Mouse (Mus musculus): ENCODE results near the gene Ano6. TPM values are rescaled to one million over a fixed set of nuclear protein-coding genes. Genes with fewer than 3 reads are reported as not detected.

The Ano6 gene
- total RNA-seq, 2 experiments from 2014 or later: 26.7 TPM

- DNase-seq: no peak
Observed at GRCm38 (mm10) chr15:95768703-95769102, 21.9 kb upstream of the Ano6 start.

DNA sequence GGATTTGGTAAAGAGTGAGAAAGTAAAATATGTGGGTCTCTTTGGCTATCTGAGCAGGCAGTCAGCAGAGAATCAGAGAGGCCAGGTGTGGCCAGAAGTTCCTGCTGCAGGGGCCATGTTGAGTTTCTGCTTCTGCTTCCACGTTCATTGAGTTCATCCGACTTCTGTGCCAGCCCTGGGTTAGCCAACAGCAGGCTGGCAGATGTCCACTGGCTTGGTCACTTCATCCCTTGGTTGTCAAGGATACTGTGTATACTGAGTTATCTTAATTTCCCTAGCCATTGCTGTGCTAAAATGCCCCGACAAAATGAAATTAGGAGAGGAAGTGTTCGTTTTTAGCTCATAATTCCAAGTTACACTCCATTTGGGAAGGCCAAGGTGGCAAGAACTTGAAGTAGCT is 21.1 kb upstream of the Ano6 start:
- no peak for DNase-seq

DNA sequence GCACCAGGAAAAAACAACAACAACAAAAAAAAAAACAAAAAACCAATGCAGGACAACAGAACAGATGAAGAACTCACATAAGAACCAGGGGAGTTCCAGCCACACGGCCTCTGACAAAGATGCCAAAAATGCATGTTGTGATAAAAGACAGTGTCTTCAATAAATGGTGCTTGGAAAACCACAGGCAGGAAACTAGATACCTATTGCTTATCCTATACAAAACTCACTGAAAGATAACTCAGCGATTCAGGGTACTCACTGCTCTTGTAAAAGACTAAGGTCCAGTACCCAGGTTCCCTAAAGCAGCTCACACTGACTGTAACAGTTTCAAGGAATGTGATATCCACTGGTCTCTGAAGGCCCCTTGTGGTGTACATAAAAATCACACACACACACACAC is 20.3 kb upstream of the Ano6 start:
- DNase-seq: no peak

DNA sequence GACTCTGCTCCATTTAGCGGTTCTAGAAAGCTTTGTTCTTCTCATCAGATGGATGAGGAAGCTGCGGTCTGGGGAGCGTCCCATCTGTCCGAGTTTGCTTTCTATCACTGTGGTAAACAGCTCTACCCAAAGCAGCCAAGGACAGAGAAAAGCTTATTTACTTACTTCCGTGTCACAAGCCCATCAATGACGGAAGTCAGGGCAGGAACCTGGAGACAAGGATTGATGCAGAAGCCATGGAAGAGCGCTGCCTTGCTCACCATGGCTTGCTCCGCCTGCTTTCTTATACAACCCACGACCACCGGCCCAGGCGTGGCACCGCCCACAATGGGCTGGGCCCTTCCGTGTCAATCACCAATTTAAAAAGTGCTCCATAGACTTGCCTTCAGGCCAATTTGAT is 18.3 kb upstream of the Ano6 start:
- DNase-seq: peak in 1 of 2 experiments; percentile 11

GRCm38 (mm10) chr15:95772861-95773836 is 17.5 kb upstream of the Ano6 start:
- peak; percentile 30 to 36 for DNase-seq

DNA sequence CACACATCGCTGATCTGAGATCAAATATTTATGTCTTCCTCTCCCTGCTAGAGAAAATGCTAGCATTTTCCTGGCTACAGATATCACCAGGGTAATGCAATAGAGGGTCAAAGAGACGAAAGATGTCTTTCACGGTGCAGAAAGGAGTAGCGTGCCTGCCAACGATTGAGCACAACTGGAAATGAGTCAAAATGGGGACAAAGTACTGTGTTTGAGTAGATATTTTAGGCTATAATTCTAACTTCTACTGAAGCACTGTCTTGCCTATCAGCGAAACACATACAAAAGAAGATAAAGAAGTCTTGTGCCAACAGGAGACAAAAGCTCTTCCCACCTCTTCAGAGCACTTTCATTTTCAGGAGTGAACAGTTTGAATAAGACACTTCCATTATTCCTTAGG is 16.4 kb upstream of the Ano6 start:
- no peak for DNase-seq

DNA sequence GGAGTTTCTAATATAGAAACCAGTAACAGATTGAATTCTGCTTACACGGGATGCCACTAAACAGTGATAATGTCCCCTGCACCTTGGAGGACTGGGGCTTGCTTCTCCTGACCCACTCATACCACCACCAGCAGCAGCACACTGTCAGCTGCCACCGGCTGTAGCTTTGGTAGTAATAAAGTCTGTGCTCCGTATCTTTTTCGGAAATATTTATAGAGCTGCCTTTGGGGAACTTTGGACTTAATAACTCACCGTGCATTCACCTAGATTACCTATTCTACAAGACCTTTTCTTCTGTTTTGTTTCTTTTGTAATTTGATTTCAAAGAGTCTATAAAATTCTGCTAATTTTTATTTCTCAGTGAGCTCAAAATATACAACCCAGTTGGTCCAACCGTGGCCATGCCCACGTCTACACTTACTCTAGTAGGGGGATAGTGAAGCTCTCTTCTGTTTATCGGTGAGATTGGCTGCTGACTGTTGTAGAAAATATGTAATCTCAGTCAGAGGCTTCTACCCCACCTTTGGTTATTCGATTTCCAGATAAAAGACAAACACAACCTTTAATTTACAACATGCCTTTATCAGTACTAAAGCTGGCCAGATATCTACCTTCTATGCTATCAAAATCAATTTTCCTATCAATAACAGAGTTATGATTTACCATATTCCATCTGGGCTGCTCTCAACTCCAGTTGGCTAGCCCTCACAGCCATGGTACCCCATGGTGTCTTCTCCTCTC is 15.8 kb upstream of the Ano6 start:
- no peak for DNase-seq

DNA sequence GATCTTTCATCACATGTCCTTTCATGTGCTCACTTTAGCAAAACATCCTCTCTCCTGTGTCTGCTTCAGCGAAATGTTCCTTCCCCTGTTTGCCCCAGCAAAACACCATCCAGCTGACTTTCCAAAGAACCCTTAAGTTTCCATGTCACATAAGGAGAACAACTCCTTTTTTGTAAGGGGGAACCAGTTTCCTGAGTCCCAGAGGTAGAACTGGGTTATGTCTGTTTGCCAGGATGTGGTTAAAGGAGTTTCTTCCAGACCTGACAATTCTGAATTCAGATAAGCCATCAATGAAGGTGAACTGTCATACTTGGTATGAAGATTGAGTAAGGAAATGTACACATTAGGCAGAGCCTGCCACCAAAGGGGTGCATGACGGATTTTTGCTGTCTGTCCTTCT is 12.9 kb upstream of the Ano6 start:
- no peak for DNase-seq

DNA sequence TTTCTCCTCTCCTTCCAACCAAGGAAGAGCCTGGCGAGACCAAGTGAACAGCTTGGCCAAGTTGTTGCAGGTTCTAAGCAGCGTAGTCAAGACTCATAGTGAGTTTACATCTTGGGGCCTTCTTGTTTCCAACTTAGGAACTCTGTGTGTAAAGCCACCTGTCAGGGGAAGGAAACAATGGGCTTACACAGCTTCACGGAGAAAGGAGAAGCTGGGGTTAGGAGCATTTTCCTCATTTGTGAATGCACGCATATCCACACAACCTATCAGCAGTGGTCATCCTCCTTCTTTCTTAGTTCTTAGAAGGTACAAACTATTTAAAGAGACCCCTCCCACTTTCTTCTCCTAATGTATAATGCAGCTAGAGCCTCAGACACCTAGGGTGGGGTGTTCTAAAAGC is 11.9 kb upstream of the Ano6 start:
- DNase-seq: no peak

DNA sequence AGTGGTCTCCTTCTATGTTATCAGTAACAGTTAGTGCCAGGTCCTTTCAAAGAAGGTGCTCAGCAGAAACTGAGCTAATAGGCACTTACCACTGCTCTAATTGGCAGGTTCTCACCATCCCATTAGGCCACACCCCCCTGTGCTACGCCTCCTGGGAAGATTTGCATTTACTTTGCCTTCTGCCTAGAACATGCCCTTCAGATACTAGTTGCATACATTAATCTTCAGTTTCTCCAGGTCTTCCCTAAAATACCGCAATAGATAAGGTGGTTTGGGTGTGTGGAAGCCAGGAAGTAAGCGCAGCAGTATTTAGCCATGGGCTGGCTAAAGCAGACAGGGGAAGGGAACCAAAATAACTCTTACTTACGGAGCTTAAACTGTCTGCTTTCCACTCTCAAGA is 4.0 kb upstream of the Ano6 start:
- no peak for DNase-seq

- DNase-seq: no peak
Observed at GRCm38 (mm10) chr15:95787578-95787977, 3.1 kb upstream of the Ano6 start.

GRCm38 (mm10) chr15:95789562-95790528 is 798 bp upstream of the Ano6 start:
- no peak for DNase-seq

GRCm38 (mm10) chr15:95791141-95791791 is 623 bp downstream of the Ano6 start:
- DNase-seq: no peak

- DNase-seq: no peak
Observed at GRCm38 (mm10) chr15:95791855-95792254, 1.2 kb downstream of the Ano6 start.

GRCm38 (mm10) chr15:95792261-95793260 is 1.9 kb downstream of the Ano6 start:
- DNase-seq: no peak

DNA sequence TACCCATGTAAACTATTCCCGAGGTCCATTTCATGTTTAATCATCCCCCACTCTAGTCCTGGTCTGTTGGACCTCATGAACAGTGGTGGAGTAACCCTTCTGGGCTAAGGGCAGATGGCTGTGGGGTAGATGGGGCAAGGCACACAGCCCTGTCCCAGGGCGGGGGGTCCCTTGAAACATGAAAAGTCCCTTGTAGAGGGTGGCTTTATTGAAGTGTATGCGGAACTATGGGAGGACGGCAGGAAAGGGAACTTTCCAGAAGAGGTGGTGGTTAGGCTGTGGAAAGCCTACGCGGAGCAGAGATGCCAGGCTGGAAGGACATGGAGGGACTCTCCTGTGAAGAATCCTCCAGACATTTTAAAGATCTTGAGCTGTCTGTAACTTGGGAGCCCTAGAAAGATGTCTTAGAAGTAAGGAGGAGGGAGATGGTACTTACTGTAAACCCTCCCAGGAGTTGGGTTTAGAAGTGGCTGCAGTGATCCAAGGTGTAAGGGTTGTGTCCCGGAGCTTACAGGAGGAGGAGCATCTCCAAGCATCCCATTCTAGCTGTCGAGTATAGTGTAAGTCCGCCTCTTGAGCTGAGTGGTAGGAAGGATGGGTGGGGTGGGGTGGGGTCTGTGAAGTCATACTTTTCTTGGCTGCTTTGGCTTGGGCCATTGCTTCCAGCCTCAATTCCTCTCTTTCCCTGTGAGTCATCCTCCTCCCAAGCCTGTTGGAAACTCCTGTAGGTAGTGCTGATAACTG is 3.3 kb downstream of the Ano6 start:
- no peak for DNase-seq

GRCm38 (mm10) chr15:95794611-95795565 is 4.2 kb downstream of the Ano6 start:
- no peak for DNase-seq

DNA sequence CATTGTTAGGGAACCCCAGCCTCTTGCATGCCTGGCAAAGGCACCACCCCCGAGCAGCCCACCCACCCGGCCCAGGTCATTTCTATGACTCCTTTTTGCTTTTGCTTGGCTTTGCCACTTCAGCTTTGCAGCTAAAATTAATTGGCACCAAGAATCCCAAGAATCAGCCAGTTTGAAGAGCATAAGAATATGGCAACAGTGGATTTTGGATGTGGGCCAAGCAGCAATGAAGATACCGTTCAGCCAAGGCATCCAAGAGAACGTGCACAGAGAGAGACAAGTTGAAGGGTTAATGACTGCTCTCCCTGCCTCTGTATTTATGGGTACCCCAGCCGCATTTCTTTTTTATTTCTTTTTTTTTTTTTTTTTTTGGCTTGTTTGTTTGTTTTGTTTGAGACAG is 5.4 kb downstream of the Ano6 start:
- DNase-seq: no peak
